Mouse (Mus musculus) megakaryocyte, embryonic 14.5 days (primary cell): Measurements from ENCODE around the gene Hmgcs1.
"Not testable (repeated sequence)": the region's sequence is repeated elsewhere in the genome, so short reads cannot be mapped to it uniquely, and the experiment has no call there.

Source experiments
- FLI1 ChIP-seq: IDR thresholded peaks from 2 replicates; pipeline ENCODE4 v1.6.1; 2012; ENCODE audit warnings: low read length, inconsistent platforms, mixed read lengths
- GATA1 ChIP-seq: IDR thresholded peaks from 3 replicates; pipeline ENCODE4 v1.6.1; 2012; ENCODE audit warnings: mixed read lengths, low read length, inconsistent platforms, borderline replicate concordance

DNA sequence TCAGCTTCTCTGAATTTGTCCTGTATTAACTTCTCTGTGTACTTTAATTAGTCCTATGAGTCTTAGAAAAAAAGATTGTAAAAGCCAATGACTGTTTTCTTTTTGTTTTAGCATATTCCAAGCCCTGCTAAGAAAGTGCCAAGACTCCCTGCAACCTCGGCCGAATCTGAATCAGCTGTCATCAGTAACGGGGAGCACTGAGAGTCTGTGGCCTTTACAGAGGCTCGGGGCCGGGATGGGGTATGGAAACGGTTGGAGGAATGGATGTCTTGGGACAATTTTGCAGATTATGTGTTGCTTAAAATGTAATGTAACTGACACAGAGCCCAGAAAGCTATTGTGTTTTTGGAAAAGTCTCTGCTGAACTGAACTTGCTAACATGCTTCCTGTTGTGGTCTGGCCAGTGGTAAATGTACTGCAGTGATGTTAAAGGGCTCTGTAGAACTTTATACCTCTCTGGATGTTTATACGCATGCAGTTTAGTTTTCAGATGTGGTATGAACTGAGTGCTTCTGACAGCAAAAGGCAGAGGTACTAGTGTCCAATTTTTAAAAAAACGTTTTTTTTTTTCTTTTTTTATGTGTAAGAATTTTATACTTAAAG is 16.2 kb downstream of the Hmgcs1 start:
- TF ChIP-seq GATA1, FLI1: not testable (repeated sequence)
